Mouse (Mus musculus): ENCODE data around the gene Stab2. TPM values are rescaled to one million over a fixed set of nuclear protein-coding genes. Genes with fewer than 3 reads are reported as not detected.
A peak's percentile ranks its signal among the peaks of the same experiment; 100 is the strongest.

The Stab2 gene
- total RNA-seq, 2 experiments from 2014 or later, result not detected

DNA sequence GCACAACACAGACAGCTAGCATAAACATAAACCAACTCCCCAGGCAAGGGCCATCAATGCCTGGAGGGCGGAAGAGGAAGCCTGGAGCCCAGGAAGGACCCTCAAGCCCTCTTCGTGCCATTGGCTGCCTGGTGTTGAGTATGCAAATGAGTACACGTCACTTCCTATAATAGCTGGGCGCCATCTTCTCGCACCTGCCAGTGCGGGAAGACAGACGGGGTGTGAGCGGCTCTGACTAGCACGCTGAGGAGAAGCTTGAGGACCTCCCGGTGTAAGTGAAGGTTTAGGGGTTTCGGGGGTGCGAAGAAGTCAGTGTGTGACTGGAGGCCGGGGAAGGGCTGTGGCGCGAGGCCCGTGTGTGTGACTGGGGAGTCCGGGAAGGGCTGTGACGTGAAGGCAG lies 99.3 kb downstream of the Stab2 start:
- ATAC-seq (replicated peaks; ENCODE audit: poor library complexity), result no peak

DNA sequence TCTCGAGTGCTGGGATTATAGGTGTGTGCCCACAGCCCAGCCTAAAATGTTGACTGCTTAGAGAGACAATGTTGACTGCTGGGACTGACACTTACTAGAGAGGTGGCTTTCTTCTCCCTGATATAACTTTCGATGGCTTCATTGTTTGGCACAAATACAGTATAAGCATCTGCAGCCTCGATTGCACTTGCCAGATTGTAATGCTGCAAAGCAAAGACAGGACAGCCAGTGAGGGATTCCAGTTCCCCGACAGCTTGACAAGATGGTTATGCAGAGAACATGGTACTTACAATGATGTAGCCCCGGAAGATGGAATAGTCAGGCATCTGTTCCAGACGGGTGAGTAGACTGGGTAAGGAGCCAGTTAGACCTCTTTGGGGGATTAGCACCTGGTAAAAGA lies 100.8 kb downstream of the Stab2 start:
- ATAC-seq (replicated peaks; ENCODE audit: poor library complexity), result no peak

DNA sequence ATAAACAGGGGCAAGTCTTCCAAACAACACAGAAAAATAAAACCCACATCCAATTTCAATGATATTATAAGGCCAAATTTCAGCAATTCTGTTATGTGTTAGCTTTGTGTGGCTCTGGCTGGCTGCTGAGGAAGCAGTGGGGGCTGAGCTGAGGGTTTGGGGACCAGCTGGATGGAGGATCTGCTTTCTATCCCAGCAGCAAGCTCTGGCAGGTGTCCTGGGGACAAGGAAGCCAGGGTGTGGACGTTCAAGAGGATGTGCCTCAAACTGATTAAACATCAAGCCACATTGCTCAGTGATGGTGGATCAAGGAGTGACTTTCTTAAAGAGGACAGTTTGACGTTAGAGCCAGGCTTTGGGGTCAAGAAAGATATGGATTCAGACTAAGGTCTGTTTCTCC lies 112.3 kb downstream of the Stab2 start:
- no peak for ATAC-seq (replicated peaks; ENCODE audit: poor library complexity)

DNA sequence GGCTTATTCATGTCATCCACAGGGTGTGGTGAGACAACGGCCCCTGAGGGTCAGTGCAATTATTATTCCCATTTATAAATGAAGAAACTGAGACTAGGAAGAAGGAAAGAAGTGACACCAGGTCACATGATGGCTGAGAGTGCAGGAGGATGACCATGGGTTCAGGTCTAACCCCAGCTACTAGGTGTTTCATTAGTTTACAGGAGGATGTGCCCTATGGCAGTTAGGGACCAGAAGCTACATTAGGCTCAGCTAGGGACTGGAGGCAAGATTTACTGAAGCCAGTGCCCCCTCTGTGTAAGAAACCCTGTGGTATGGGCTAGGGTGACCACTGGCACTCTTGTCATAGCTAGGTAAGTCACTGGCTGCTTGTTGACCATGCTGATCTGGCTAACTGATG lies 116.8 kb downstream of the Stab2 start:
- ATAC-seq (replicated peaks; ENCODE audit: poor library complexity), result no peak

DNA sequence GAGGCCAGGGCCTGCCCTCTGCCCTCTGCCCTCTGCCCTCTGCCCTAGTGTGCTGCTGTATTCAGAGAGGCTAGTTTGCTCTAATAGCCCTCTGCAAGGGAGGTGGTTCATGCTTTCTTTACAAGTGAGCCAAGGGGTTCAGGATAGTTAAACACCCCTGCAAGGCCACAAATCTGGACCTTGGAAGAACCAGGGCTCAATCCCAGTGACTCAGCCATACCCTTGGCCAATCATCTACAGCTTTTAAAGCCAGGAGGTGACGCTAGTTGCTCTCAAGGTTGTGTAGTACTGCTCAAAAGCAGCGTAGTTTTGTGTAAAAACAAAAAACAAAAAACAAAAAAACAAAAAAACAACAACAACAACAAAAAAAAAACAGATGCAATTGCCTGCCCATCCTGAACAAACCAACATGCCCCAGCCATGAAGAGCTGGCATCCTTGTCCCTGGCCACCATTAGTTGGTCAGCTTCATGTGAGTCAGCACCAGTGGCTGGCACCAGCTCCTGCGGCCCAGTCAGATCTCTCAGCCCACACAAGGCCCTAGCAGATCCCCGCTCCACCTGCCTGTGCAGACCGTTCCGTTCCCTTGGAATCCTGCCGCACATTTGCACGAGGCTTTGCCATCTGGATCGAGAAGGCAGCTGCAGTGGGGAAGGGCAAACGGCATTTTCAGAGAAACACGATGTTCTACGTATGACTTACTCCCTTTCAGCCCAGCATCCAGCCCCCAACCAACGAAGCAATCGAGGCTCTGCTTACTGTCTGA lies 117.5 kb downstream of the Stab2 start:
- no peak for ATAC-seq (replicated peaks; ENCODE audit: poor library complexity)

DNA sequence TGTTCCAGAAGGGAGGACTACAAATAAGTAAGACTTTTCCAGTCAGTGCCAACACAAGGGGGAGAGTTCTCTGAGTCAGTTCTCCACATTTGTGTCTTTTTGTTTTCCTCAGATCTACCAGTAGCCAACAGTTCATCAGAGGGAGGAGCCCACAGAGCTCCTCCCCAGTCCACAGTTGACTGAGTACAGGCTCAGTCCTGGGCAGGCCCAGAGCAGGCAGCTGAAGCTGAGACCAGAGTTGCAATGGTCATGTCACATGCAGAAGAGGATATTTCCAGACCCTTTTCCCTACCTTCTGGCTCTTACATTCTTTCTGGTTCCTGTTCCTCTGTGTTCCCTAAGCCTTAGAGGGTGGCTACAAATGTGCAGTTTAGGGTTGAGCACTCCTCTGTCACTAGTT lies 118.4 kb downstream of the Stab2 start:
- no peak for ATAC-seq (replicated peaks; ENCODE audit: poor library complexity)

DNA sequence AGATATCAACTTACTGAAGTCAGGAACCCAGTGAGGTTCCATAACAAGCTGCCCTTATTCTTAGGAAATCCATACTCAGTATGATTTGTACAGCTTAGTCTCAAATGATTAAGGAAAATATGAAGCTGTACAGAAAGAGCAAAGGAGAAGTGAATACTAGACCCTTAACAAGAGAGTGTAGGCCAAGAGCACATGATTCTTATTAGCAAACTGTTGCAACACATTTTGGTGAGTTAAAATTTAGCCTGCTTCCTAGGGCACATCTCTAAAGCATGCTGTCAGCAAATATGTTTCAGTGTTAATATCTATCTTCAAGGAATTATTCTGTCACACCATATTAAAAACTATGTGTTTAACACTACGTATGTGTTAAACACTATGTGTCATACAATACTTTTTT lies 121.4 kb downstream of the Stab2 start:
- peak; percentile 70 for ATAC-seq (replicated peaks; ENCODE audit: poor library complexity)

DNA sequence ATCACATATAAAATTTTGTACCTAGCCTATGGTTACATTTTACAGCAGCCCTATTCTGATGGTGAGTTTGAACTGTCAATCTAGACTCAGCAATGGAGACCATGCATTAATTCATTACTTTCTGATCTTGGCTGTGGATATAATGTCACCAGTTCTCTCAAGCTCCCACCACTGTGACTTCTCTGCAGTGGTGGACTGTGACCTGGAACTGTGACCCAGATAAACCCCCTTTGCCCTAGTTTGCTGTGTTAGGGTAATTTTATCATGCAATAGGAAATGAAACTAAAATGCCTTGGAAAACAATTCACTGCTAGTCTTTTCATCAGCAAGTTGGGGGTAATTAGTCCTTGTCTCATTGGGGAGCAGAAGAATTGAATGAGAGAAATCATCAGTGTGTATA lies 126.4 kb downstream of the Stab2 start:
- no peak for ATAC-seq (replicated peaks; ENCODE audit: poor library complexity)

DNA sequence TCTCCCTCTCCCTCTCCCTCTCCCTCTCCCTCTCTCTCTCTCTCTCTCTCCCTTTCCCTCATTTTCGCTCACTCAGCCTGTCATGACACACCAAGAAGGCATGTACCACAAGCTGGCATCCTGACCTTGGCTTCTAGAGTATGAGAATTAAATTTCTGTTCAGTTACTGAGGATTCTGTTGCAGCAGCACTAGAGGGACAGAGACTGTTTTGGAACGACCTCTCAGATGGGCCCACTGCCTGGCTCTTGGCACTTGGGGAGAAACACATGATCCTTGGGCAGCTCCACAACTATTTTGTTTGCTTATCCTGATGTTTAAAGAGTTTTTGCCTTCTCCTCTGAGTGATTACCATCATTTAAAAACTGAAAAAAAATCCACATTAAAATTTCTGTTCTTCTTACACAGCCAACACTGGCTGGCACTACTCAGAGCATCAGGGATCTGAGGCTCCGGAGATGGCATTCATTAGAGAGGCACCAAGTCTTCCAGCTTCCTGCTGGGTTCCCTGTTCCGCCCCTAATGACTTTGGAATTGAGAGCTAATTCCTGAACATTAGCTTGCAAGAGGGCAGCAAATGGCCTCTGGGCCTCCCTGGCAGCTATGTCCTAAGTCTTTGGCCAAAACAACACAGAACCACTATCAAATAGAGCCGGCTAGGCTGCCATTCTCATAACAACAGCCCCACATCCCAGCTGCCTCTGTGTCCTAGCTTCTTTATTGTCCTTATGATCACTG lies 127.6 kb downstream of the Stab2 start:
- ATAC-seq (replicated peaks; ENCODE audit: poor library complexity), result no peak

DNA sequence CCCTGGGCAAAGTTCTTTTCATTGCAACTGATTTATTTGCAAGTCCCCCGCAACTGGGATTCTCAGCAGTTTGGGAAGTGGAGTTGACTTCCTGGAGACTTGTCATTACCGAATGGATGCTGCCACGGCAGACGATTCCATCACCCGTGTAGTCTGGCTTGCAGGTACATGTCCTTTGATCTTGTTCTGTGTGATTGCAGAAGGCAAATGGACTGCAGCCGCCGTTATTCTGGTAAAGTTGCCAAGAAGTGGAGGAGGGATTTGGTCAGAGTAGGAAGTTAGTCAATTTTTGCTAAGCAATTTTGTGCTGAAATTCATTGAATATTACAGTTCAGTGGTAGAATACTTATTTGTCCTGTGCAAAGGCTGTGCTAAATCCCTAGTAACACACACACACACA lies 129.1 kb downstream of the Stab2 start:
- no peak for ATAC-seq (replicated peaks; ENCODE audit: poor library complexity)

DNA sequence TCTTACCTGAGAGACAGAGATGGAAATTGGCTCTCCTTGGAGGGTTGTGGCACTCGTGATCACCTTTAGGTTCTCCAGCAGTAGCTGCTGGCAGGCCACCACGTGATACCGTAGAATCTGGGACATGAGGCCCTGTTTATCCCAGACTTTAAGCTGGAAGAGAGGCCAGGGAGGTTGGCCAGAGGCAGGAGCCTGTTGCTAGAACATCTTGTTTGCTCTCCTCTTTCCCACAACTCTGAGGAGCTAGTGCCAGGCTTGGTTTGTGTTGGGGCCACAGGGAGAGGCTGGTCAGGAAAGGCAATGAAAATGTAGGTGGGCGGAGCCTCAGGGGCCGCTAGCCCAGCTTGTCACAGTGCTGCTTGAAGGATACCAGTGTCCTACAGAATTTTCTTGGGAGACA lies 135.2 kb downstream of the Stab2 start:
- ATAC-seq (replicated peaks; ENCODE audit: poor library complexity), result no peak

DNA sequence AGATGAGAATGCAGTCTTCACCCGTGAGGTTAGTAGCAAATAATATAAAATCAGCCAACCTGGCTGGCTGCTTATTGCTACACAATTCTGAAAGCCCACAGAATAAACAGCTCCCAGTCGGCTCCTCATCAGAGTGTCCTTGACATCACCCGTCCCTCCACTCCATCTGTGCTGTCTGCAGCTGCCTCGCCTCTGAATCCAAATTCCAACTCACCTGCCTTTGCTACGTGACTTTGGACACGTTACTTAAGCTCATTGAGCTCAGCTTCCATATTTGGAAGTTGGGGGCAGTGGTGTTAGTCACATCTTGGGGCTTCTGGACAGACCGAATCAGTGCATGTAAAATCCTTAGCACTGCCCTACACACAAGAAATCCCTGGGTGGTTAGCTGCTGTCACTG lies 135.7 kb downstream of the Stab2 start:
- ATAC-seq (replicated peaks; ENCODE audit: poor library complexity), result no peak

DNA sequence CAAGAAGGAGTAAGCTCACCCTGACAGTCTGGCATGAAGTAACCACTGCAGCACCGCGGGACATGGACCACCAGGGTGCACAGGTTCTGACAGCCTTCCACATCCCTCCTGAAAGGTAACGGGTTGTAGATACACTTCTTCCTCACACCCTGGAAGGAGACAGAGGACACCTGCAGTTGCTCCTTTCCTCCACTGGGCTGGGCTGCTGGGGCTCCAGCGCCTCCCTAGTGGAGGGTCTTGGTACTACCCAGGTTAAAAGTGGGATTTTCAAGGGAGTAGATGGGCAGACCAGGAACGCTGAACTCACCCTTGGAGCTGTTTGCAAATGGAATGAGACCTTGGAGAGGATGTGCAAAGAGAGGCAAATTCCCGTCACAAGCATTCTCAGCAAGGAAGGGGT lies 144.4 kb downstream of the Stab2 start:
- peak; percentile 52 for ATAC-seq (replicated peaks; ENCODE audit: poor library complexity)

DNA sequence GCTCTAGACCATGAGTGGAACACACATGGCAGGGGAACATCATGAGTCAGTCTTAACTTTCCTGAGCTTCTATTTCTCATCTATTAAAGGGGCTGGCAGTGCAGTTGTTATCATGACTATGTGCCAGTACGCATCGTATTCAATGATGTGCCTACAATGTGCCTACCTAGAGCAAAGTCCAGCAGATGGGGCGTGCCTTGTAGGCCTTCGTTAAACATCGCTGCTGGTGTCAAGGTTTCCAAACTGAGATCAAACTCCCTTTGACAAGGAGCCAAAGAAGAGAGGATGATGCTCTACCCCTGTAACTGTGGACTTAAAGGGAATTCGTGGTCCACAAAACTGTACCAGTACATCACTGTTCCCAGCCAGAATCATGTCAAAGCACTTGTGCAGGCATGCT lies 145.3 kb downstream of the Stab2 start:
- no peak for ATAC-seq (replicated peaks; ENCODE audit: poor library complexity)

DNA sequence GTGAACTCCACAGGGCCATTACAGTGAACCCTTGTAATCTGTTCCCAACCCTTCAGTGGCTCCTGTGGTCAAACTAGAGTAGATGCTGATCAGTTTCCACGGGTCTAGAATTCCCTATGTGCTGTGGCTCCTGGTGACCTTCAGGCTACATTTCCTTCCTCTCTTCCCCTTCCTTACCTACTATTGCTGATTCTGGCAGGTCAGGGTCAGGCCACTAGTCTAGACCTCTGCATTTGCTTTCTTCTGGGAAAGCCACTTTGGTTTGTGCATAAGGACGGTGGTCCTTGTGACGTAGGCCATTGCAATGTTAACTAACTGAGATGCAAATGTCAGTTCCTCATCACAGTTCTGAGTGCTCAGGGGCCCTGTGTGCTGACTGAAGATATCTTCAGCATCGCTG lies 147.4 kb downstream of the Stab2 start:
- no peak for ATAC-seq (replicated peaks; ENCODE audit: poor library complexity)

DNA sequence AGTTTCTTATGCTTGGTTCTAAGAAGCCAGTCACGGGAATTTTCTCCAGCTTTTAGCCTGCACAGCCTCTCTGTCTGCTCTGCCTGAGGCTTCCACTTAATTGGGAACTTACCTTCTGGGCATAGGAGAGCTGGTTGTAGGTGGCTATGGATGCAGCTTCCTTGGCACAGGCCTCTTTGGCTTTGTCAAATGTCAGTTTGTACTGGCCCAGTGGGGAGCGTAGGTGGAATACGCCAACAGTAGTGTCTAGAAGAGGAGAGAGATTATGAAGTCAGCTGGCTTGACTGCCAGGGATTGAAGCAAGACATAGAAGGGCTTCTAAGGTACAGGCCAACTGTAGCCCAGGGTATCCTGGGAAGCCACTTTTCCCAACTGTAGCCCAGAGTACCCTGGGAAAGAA lies 154.4 kb downstream of the Stab2 start:
- no peak for ATAC-seq (replicated peaks; ENCODE audit: poor library complexity)

DNA sequence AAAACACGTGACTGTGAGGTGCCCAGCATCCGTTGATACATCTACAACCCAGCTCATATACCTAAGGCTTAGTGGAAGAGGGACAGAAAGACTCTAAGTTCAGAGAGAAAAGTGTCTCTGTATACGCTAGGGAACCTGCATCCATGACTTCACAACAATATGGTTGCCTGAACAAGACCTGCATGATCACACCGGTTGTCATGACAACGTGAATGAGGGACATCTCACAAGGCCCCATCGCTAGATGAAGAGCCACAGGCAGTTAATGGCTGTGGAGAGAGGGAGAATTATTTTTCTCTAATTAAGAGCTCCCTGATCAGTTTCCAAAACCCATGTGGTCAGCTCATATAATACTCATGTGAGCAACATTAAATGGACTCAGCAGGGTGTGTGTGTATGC lies 155.7 kb downstream of the Stab2 start:
- no peak for ATAC-seq (replicated peaks; ENCODE audit: poor library complexity)

DNA sequence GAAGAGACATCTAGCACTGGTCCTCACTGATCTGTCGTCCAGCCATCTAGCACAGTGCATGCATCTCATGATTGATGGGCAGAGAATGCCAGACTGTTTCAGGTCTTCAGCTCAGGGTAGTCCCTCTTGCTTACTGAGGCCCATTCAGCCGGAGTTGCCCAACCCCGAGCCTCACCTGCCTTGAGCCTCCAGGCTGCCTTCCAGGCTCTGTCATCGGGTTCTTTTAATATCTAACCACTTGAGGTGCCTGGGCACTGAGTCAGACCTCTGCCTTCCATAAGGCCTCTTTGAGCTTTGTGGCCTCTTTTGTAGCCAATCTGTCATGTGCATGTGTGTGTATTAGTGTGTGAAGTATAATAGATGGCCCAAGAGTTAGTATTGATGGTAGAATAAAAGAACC lies 158.3 kb downstream of the Stab2 start:
- no peak for ATAC-seq (replicated peaks; ENCODE audit: poor library complexity)

DNA sequence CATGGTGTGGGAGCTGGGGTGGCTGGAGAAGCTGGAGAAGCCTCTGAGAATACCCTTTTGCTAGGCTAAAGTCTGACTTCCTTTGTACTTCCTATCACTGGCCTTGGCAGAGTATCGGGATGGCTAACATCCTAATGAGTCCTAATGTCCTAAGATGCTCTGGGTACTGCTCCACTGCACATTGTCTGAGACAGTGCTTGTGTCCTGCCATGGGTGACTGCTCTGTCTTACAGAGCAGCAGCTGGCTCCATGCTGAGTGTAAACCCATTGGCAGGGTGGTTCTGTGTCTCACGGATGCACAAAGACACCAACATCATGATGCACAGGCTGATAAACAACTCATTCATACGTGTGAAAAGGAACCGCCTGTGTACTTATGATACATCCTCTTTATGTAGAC lies 158.7 kb downstream of the Stab2 start:
- no peak for ATAC-seq (replicated peaks; ENCODE audit: poor library complexity)

DNA sequence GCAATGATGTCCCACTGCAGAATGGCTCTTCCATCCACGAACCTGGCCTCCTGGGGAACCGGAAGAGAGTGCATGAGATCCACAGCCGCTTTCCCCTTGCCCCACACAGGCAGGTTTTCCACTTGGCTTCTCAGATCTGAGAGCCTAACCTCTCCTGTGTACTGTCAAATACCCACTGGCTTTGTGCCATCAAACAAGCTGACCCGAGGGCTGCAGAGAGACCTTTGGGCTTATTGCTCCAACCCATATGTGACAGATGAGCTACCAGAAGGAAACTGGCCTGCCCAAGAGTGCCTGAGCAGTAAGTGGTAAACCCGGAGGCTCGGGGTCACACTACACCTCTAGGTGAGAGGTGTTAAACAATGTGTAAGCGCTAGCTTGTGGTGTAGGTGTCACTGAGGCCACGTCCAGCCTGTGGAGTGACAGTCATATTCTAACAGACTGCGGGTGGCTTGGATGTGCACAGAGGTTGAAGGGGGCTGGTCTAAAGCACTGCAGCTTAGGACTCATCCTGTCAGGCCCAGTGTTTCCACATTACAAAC lies 160.8 kb downstream of the Stab2 start:
- ATAC-seq (replicated peaks; ENCODE audit: poor library complexity), result peak; percentile 23; the same call in 1 of the 2 replicates

DNA sequence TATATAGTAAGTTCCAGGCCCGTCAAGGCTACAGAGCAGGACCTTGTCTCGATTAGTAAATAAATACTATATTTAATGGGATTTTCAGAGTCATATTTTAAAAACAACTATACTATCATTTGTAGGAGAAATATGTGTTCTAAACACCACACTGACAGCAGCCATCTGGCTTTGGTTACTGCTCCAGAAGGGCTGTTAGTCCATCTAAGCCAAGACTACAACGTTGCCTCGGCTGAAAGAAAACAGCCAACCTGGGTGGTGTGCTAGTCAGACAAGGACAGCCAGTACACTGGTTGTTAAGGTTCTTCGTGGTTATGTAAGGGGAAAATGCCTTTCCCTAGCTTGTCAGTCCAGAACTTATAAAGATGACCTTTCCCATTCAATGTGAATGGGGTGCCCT lies 165.2 kb downstream of the Stab2 start:
- no peak for ATAC-seq (replicated peaks; ENCODE audit: poor library complexity)

DNA sequence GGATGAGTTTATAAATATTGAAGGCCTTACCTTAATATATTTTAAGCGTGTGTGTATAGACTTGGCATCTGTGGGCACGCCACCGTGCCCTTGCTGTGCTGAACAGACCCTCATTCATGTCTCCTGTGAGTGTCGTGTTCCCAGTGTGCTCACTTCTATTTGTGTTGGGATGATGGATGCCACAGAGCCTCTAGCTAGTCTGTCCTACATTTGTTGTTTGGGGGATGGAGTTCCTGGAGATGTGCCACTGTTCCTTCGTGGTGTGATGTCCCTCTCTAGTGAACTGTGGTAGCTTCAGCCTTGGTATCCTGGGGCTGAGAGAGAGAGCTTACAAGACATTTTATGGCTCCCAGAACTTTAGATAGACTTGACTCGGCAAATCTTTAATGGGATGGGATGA lies 169.0 kb downstream of the Stab2 start:
- ATAC-seq (replicated peaks; ENCODE audit: poor library complexity), result no peak

All from megakaryocyte progenitor cell, adult 5-6 weeks (primary cell).